Mouse (Mus musculus) testis, adult 2 months (tissue): ENCODE results near the gene Asic2.

ENCODE experiments used
- CTCF ChIP-seq: fragments of 200-500 bp; IDR thresholded peaks from 2 replicates; pipeline ENCODE4 v1.5.1; 2012; ENCODE audit warnings: low read depth, mild to moderate bottlenecking, inconsistent platforms, low read length, moderate library complexity; ENCODE audit not compliant: control insufficient read depth, insufficient read depth, insufficient replicate concordance
- POLR2A ChIP-seq: fragments of 200-500 bp; IDR thresholded peaks from 2 replicates; pipeline ENCODE4 v1.6.1; 2012; ENCODE audit warnings: low read depth, mild to moderate bottlenecking, inconsistent platforms, low read length, moderate library complexity; ENCODE audit not compliant: control insufficient read depth

DNA sequence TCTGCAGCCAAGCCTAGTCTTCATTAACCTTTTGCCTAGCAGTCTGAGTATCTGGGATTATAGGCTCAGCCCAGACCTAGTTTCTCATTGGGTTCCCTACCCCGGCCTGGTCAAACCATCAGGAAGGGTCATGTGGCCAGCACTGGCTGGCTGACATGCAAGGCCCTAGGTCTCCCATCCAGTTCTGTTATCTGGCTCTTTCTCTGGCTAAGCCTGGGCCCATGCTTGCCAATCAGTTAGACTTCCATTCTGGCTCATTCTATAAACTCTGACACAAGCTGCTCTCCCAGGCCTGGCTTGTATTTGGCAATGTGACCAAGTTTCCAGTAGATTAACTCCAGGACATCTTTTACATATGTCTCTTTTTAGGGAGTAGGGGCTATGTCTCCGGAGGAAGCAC is 187.7 kb downstream of the Asic2 start:
- TF ChIP-seq POLR2A (no peak), CTCF (no peak)
